Comparison of ENCODE assay signal across 12 mouse cellular contexts in genomic region chr7:102293234-102293633, GRCm38 (mm10). TPM values are rescaled to one million over a fixed set of nuclear protein-coding genes. Genes with fewer than 3 reads are reported as not detected.
DNase-seq lines count a peak whose midpoint lies in the region; ATAC-seq and TF ChIP-seq lines count a peak whose summit lies in the region.
"Had no signal": no experiment of that assay in that cellular context is flagged by ENCODE, and none has a peak within 500 bp of the region (broad histone marks: within the 10 kb centered on the region; RNA-seq: fewer than 3 reads in every experiment).

No protein-coding gene starts in this region.

- H3K9ac ChIP-seq in heart, adult 2 months (ENCODE audit: low read depth, low read length) = no peak overlapping the region
- H3K9ac ChIP-seq: lung, embryonic 14.5 days had no signal

- DNase-seq in heart, adult 11 months = peak; percentile 14
- no peak for DNase-seq in heart, adult 2 months
- peak; percentile 49 for DNase-seq in Patski (ENCODE audit: low read depth, low spot score)
- DNase-seq in kidney, adult 2 months = peak; percentile 85
- DNase-seq in kidney, postnatal 36 days = peak; percentile 46 to 64
- DNase-seq in layer of hippocampus, postnatal 10 days (ENCODE audit: low spot score in 2 of 2) = no peak
- DNase-seq in natural killer cell, adult 2 months (ENCODE audit: low spot score in 2 of 2) = no peak
- no peak for DNase-seq in gastrocnemius, adult 2 months
- DNase-seq: cerebellum, adult 11-12 months; lung, embryonic 14.5 days; thymus, postnatal 4 days had no signal

- intact Hi-C loops in heart, adult 2 months (cut with DNase I) = no loop called here
- intact Hi-C loops in gastrocnemius, adult 2 months (cut with DNase I) = no loop called here

- POLR2A ChIA-PET in Patski (lab: Charles Lee) = interaction anchor here (1.3 to 1.4 kb wide), 2 partner anchors 10 to 27 kb away, joined by 3 to 5 read pairs; no protein-coding TSS in a partner anchor

- no peak overlapping the region for H3K4me3 ChIP-seq in heart, adult 2 months
- H3K4me3 ChIP-seq in kidney, adult 2 months (ENCODE audit: insufficient read depth, low read depth, low read length) = no peak overlapping the region
- no peak overlapping the region for H3K4me3 ChIP-seq in gastrocnemius, adult 2 months
- H3K4me3 ChIP-seq: myocyte had no signal

- no peak for TF ChIP-seq EP300 in heart, adult 2 months (IDR thresholded peaks at IDR 0.05; ENCODE audit: insufficient read depth, low read depth, low read length)

- peaks cover 2% of the 10 kb centered on the region for H3K36me3 ChIP-seq in heart, adult 2 months (ENCODE audit: control insufficient read depth, insufficient read depth, low read length)
- H3K36me3 ChIP-seq in kidney, adult 2 months (ENCODE audit: control insufficient read depth, insufficient read depth, low read length) = no peaks in the 10 kb centered on the region

- 39% methylated on average over 2 of the region's 2 CpGs for WGBS in heart, adult 2 months
- WGBS in kidney, adult 2 months = 16% methylated on average over 2 of the region's 2 CpGs

- CTCF ChIA-PET in Patski (lab: Charles Lee) = interaction anchor here (1.2 to 1.4 kb wide), 3 partner anchors 9 to 22 kb away, joined by 3 to 5 read pairs (median 4); no protein-coding TSS in a partner anchor

- in situ Hi-C loops in Patski (cut with MboI; ENCODE audit: low pct_unique_long_range_greater_than_20kb) = no loop called here

- no peak for TF ChIP-seq POLR2A in heart, adult 2 months (IDR thresholded peaks at IDR 0.05; ENCODE audit: insufficient read depth, low read depth, low read length)
- no peak for TF ChIP-seq POLR2A in kidney, adult 2 months (IDR thresholded peaks at IDR 0.05; ENCODE audit: low read depth, low read length)

- peaks cover 1% of the 10 kb centered on the region; the same call in 1 of the 2 replicates for H3K27me3 ChIP-seq in heart, adult 2 months (ENCODE audit: control insufficient read depth, insufficient read depth, low read length)
- H3K27me3 ChIP-seq in Patski = no peaks in the 10 kb centered on the region
- peaks cover 2% of the 10 kb centered on the region for H3K27me3 ChIP-seq in kidney, adult 2 months (replicated peaks; ENCODE audit: control insufficient read depth, insufficient read depth, low read length)

- no peaks in the 10 kb centered on the region for H3K79me2 ChIP-seq in heart, adult 2 months (replicated peaks; ENCODE audit: control insufficient read depth, insufficient read depth, low read length)

- ATAC-seq in Patski = peak; percentile 79

- TF ChIP-seq CTCF in heart, adult 2 months (IDR thresholded peaks at IDR 0.05) = no peak
- TF ChIP-seq CTCF in Patski (IDR thresholded peaks at IDR 0.05) = no peak
- TF ChIP-seq CTCF in kidney, adult 2 months (conservative IDR thresholded peaks at IDR 0.05; ENCODE audit: insufficient read depth, insufficient read length, low read depth, low read length) = no peak
- no peak for TF ChIP-seq CTCF in gastrocnemius, adult 2 months (IDR thresholded peaks at IDR 0.05)

- H3K4me1 ChIP-seq in heart, adult 2 months (ENCODE audit: control insufficient read depth, insufficient read depth, low read length) = no peaks in the 10 kb centered on the region
- H3K4me1 ChIP-seq in kidney, adult 2 months (ENCODE audit: control insufficient read depth, insufficient read depth, low read length) = no peaks in the 10 kb centered on the region; the same call in 1 of the 2 replicates

- no peak overlapping the region for H3K27ac ChIP-seq in heart, adult 2 months
- H3K27ac ChIP-seq in kidney, adult 2 months (ENCODE audit: insufficient read depth, low read depth, low read length) = no peak overlapping the region
- H3K27ac ChIP-seq in gastrocnemius, adult 2 months = no peak overlapping the region

RNA-seq across cellular contexts. Expression of gene Stim1, which starts 25.6 kb away (rescaled TPM):
- total RNA-seq in heart, adult 2 months (2021) = 10 to 100 TPM; 23.9 to 24.1 TPM
- polyA plus RNA-seq in heart, adult 2 months (2012; rRNA removed) = 22.8 and 26.8 TPM in 2 replicates
- 47.2 TPM for polyA plus RNA-seq in Patski (2021)
- polyA plus RNA-seq in kidney, adult 2 months (2012; rRNA removed) = 33.6 and 37.0 TPM in 2 replicates
- 10 to 100 TPM; 56.7 to 66.1 TPM for total RNA-seq in layer of hippocampus, postnatal 10 days (2021)
- total RNA-seq in gastrocnemius, adult 2 months (2021) = 100 to 1,000 TPM; 156 to 196 TPM

RNA-seq across cellular contexts. Expression of gene Rhog, which starts 37.4 kb away (rescaled TPM):
- 10 to 100 TPM; 22.4 to 26.3 TPM for total RNA-seq in heart, adult 2 months (2021)
- 22.5 and 34.2 TPM in 2 replicates for polyA plus RNA-seq in heart, adult 2 months (2012; rRNA removed)
- polyA plus RNA-seq in Patski (2021) = 43.2 TPM
- 39.2 and 52.3 TPM in 2 replicates for polyA plus RNA-seq in kidney, adult 2 months (2012; rRNA removed)
- 10 to 100 TPM; 15.8 to 16.3 TPM for total RNA-seq in layer of hippocampus, postnatal 10 days (2021)
- 10 to 100 TPM; 14.7 to 17.0 TPM for total RNA-seq in gastrocnemius, adult 2 months (2021)

Comparison
In these comparisons a context has a peak if more than half of its experiments do, and no peak if none do; other contexts are left out.
1. DNase-seq: peak in heart, adult 11 months (single experiment), Patski (single experiment), kidney, adult 2 months (single experiment) and kidney, postnatal 36 days (2 of 2); none in heart, adult 2 months (0 of 2), layer of hippocampus, postnatal 10 days (0 of 2), natural killer cell, adult 2 months (0 of 2) and gastrocnemius, adult 2 months (single experiment).